Mouse (Mus musculus) megakaryocyte progenitor cell, adult 5-6 weeks (primary cell): ENCODE data around the gene Dpm2. TPM values are rescaled to one million over a fixed set of nuclear protein-coding genes. Genes with fewer than 3 reads are reported as not detected.

Experiments
- ATAC-seq: replicated peaks from 2 replicates; pipeline ENCODE4 v1.8.0; 2016; ENCODE audit warnings: mild to moderate bottlenecking, moderate TSS enrichment, inconsistent platforms; ENCODE audit not compliant: poor library complexity
- total RNA-seq, 2 experiments: library from RNA; stranded (forward) in 1 of 2; stranded (reverse) in 1 of 2; fragments of 157-497, 149-512 nt in 1 of 2; fragments of 200-1000 nt in 1 of 2; gene quantifications; 2 replicates each; pipeline versions ENCODE4 v1.2.3 to v1.2.4; 2015 to 2017

Gene Dpm2
- total RNA-seq, 2 experiments from 2014 or later = 26.5 to 87.2 TPM

- ATAC-seq = peak; percentile 61
Measured at GRCm38 (mm10) chr2:32543031-32543449, 27.6 kb upstream of the Dpm2 start.

GRCm38 (mm10) chr2:32546951-32547350 lies 23.7 kb upstream of the Dpm2 start:
- ATAC-seq = no peak

GRCm38 (mm10) chr2:32547380-32547779 lies 23.3 kb upstream of the Dpm2 start:
- no peak for ATAC-seq

GRCm38 (mm10) chr2:32547964-32548739 lies 22.5 kb upstream of the Dpm2 start:
- ATAC-seq = peak; percentile 35; the same call in 1 of the 2 replicates

- no peak for ATAC-seq
Measured at GRCm38 (mm10) chr2:32549171-32549570, 21.5 kb upstream of the Dpm2 start.

- 0 out of 2 replicates have a peak, but pooled peaks have one; percentile 29 for ATAC-seq
Measured at GRCm38 (mm10) chr2:32549764-32550163, 20.9 kb upstream of the Dpm2 start.

- ATAC-seq = no peak
Measured at GRCm38 (mm10) chr2:32551236-32551635, 19.4 kb upstream of the Dpm2 start.

GRCm38 (mm10) chr2:32553592-32554148 lies 17.0 kb upstream of the Dpm2 start:
- ATAC-seq = no peak

GRCm38 (mm10) chr2:32555484-32555883 lies 15.2 kb upstream of the Dpm2 start:
- no peak for ATAC-seq

GRCm38 (mm10) chr2:32556019-32556418 lies 14.6 kb upstream of the Dpm2 start:
- no peak for ATAC-seq

GRCm38 (mm10) chr2:32559570-32559969 lies 11.1 kb upstream of the Dpm2 start:
- no peak for ATAC-seq

- peak; percentile 73 for ATAC-seq
Measured at GRCm38 (mm10) chr2:32566536-32567063, 4.1 kb upstream of the Dpm2 start.

- ATAC-seq = no peak
Measured at GRCm38 (mm10) chr2:32568149-32568548, 2.5 kb upstream of the Dpm2 start.

- no peak for ATAC-seq
Measured at GRCm38 (mm10) chr2:32568941-32569340, 1.7 kb upstream of the Dpm2 start.

GRCm38 (mm10) chr2:32572196-32572595 lies 1.5 kb downstream of the Dpm2 start:
- no peak for ATAC-seq

GRCm38 (mm10) chr2:32574497-32574896 lies 3.8 kb downstream of the Dpm2 start, which contains the start of gene Pip5kl1:
TSS of gene Pip5kl1 (plus strand) at chr2:32574797.
- ATAC-seq = no peak

- ATAC-seq = peak; percentile 59
Measured at GRCm38 (mm10) chr2:32574901-32575585, 4.4 kb downstream of the Dpm2 start.

GRCm38 (mm10) chr2:32575586-32576160 lies 5.0 kb downstream of the Dpm2 start, which contains the start of gene 9430097D07Rik:
TSS of gene 9430097D07Rik (minus strand) at chr2:32575684.
- peak; percentile 49 for ATAC-seq

GRCm38 (mm10) chr2:32576532-32576931 lies 5.9 kb downstream of the Dpm2 start:
- ATAC-seq = no peak

GRCm38 (mm10) chr2:32578146-32579046 lies 7.7 kb downstream of the Dpm2 start:
- ATAC-seq = no peak
